Mouse (Mus musculus): ENCODE results near the gene Rbmx. TPM values are rescaled to one million over a fixed set of nuclear protein-coding genes. Genes with fewer than 3 reads are reported as not detected.

Gene Rbmx
- polyA plus RNA-seq, 1 experiment, result 3.4 TPM

GRCm38 (mm10) chrX:57359316-57359715 is 33.5 kb downstream of the Rbmx start:
- TF ChIP-seq CTCF (IDR thresholded peaks at IDR 0.05; ENCODE audit: extremely low read depth, insufficient read length, insufficient replicate concordance, low read depth, low read length) (no peak), POLR2A (IDR thresholded peaks at IDR 0.05; ENCODE audit: low read depth, low read length) (no peak)
- no peak overlapping the region for H3K4me3 ChIP-seq (ENCODE audit: low read depth, low read length)
- H3K36me3 ChIP-seq (ENCODE audit: control insufficient read depth, insufficient read depth, low read length), result no peaks in the 10 kb centered on the region
- H3K4me1 ChIP-seq (ENCODE audit: control insufficient read depth, insufficient read depth, insufficient read length, low read length), result no peaks in the 10 kb centered on the region
- H3K27me3 ChIP-seq (ENCODE audit: control insufficient read depth, insufficient read depth, low read length), result no peaks in the 10 kb centered on the region
- no peak overlapping the region for H3K27ac ChIP-seq (ENCODE audit: insufficient read depth, low read depth, low read length)
- WGBS, result 59% methylated on average over 1 of the region's 1 CpGs

- H3K4me3 ChIP-seq (ENCODE audit: low read depth, low read length), result peak overlapping the region; percentile 32; the same call in 1 of the 2 replicates
- H3K27ac ChIP-seq (ENCODE audit: insufficient read depth, low read depth, low read length), result peak overlapping the region; percentile 71
- TF ChIP-seq CTCF (IDR thresholded peaks at IDR 0.05; ENCODE audit: extremely low read depth, insufficient read length, insufficient replicate concordance, low read depth, low read length) (no peak), POLR2A (IDR thresholded peaks at IDR 0.05; ENCODE audit: low read depth, low read length) (no peak)
- no peaks in the 10 kb centered on the region for H3K27me3 ChIP-seq (ENCODE audit: control insufficient read depth, insufficient read depth, low read length)
- no peaks in the 10 kb centered on the region for H3K4me1 ChIP-seq (ENCODE audit: control insufficient read depth, insufficient read depth, insufficient read length, low read length)
- no peaks in the 10 kb centered on the region for H3K36me3 ChIP-seq (ENCODE audit: control insufficient read depth, insufficient read depth, low read length)
- WGBS, result 59% methylated on average over 4 of the region's 4 CpGs
Measured at GRCm38 (mm10) chrX:57339220-57339619, 53.6 kb downstream of the Rbmx start.

- Histone ChIP-seq H3K36me3 (ENCODE audit: control insufficient read depth, insufficient read depth, low read length) (no peaks in the 10 kb centered on the region), H3K27me3 (ENCODE audit: control insufficient read depth, insufficient read depth, low read length) (no peaks in the 10 kb centered on the region), H3K4me3 (ENCODE audit: low read depth, low read length) (peak within 1 kb of the TSS; percentile 49), H3K27ac (ENCODE audit: insufficient read depth, low read depth, low read length) (peak within 1 kb of the TSS; percentile 71), H3K4me1 (ENCODE audit: control insufficient read depth, insufficient read depth, insufficient read length, low read length) (no peaks in the 10 kb centered on the region)
- WGBS, result 30% methylated on average over 18 of the region's 18 CpGs
- TF ChIP-seq POLR2A (IDR thresholded peaks at IDR 0.05; ENCODE audit: low read depth, low read length), result no peak
- no peak for TF ChIP-seq CTCF (IDR thresholded peaks at IDR 0.05; ENCODE audit: extremely low read depth, insufficient read length, insufficient replicate concordance, low read depth, low read length)
Measured at GRCm38 (mm10) chrX:57338371-57339211, 54.2 kb downstream of the Rbmx start, which contains the start of gene Arhgef6. TSS of gene Arhgef6 (minus strand) at chrX:57338729.

GRCm38 (mm10) chrX:57337582-57337981 is 55.3 kb downstream of the Rbmx start:
- Histone ChIP-seq H3K36me3 (ENCODE audit: control insufficient read depth, insufficient read depth, low read length) (no peaks in the 10 kb centered on the region), H3K27me3 (ENCODE audit: control insufficient read depth, insufficient read depth, low read length) (no peaks in the 10 kb centered on the region), H3K27ac (ENCODE audit: insufficient read depth, low read depth, low read length) (0 out of 2 replicates have a peak overlapping the region, but pooled peaks have one; percentile 67), H3K4me1 (ENCODE audit: control insufficient read depth, insufficient read depth, insufficient read length, low read length) (no peaks in the 10 kb centered on the region), H3K4me3 (ENCODE audit: low read depth, low read length) (no peak overlapping the region)
- TF ChIP-seq CTCF (IDR thresholded peaks at IDR 0.05; ENCODE audit: extremely low read depth, insufficient read length, insufficient replicate concordance, low read depth, low read length) (no peak), POLR2A (IDR thresholded peaks at IDR 0.05; ENCODE audit: low read depth, low read length) (no peak)

GRCm38 (mm10) chrX:57336958-57337357 is 55.9 kb downstream of the Rbmx start:
- no peak for TF ChIP-seq POLR2A (IDR thresholded peaks at IDR 0.05; ENCODE audit: low read depth, low read length)
- TF ChIP-seq CTCF (IDR thresholded peaks at IDR 0.05; ENCODE audit: extremely low read depth, insufficient read length, insufficient replicate concordance, low read depth, low read length), result no peak
- H3K27me3 ChIP-seq (ENCODE audit: control insufficient read depth, insufficient read depth, low read length), result no peaks in the 10 kb centered on the region
- 74% methylated on average over 9 of the region's 9 CpGs for WGBS
- H3K4me1 ChIP-seq (ENCODE audit: control insufficient read depth, insufficient read depth, insufficient read length, low read length), result no peaks in the 10 kb centered on the region
- peak overlapping the region; percentile 65; the same call in 1 of the 2 replicates for H3K27ac ChIP-seq (ENCODE audit: insufficient read depth, low read depth, low read length)
- H3K36me3 ChIP-seq (ENCODE audit: control insufficient read depth, insufficient read depth, low read length), result no peaks in the 10 kb centered on the region
- peak overlapping the region; percentile 53 for H3K4me3 ChIP-seq (ENCODE audit: low read depth, low read length)

GRCm38 (mm10) chrX:57335313-57335712 is 57.5 kb downstream of the Rbmx start:
- Histone ChIP-seq H3K36me3 (ENCODE audit: control insufficient read depth, insufficient read depth, low read length) (no peaks in the 10 kb centered on the region), H3K27ac (ENCODE audit: insufficient read depth, low read depth, low read length) (no peak overlapping the region), H3K4me3 (ENCODE audit: low read depth, low read length) (no peak overlapping the region), H3K27me3 (ENCODE audit: control insufficient read depth, insufficient read depth, low read length) (no peaks in the 10 kb centered on the region), H3K4me1 (ENCODE audit: control insufficient read depth, insufficient read depth, insufficient read length, low read length) (no peaks in the 10 kb centered on the region)
- 88% methylated on average over 6 of the region's 6 CpGs for WGBS
- TF ChIP-seq CTCF (IDR thresholded peaks at IDR 0.05; ENCODE audit: extremely low read depth, insufficient read length, insufficient replicate concordance, low read depth, low read length), result no peak
- no peak for TF ChIP-seq POLR2A (IDR thresholded peaks at IDR 0.05; ENCODE audit: low read depth, low read length)

Other genes starting within 250 kb of the Rbmx start
- gene Cd40lg, start 180.9 kb downstream of the Rbmx start, polyA plus RNA-seq (2012; rRNA removed), result 0.27 TPM in 2 replicates
- 1.7 and 2.4 TPM in 2 replicates for gene Arhgef6, start 54.3 kb downstream of the Rbmx start, polyA plus RNA-seq (2012; rRNA removed)
- gene Gm364, start 16.1 kb upstream of the Rbmx start, polyA plus RNA-seq (2012; rRNA removed), result not detected in 2 replicates
- gene Gpr101, start 110.7 kb upstream of the Rbmx start, polyA plus RNA-seq (2012; rRNA removed), result not detected in 2 replicates